In genomic region chr9:120296938-120297337, GRCm38 (mm10) we compare ENCODE assay signal across 28 mouse cellular contexts. TPM values are rescaled to one million over a fixed set of nuclear protein-coding genes. Genes with fewer than 3 reads are reported as not detected.
A peak's percentile ranks its signal among the peaks of the same experiment; 100 is the strongest.
DNase-seq lines count a peak whose midpoint lies in the region; ATAC-seq and TF ChIP-seq lines count a peak whose summit lies in the region.
"Had no signal": no experiment of that assay in that cellular context is flagged by ENCODE, and none has a peak within 500 bp of the region (broad histone marks: within the 10 kb centered on the region; RNA-seq: fewer than 3 reads in every experiment).

No protein-coding gene starts in this region.

- 97% methylated on average over 1 of the region's 1 CpGs for WGBS in hindbrain, postnatal 0 days
- WGBS in hindbrain, embryonic 14.5 days = 94% methylated on average over 1 of the region's 1 CpGs
- WGBS in midbrain, postnatal 0 days = 97% methylated on average over 1 of the region's 1 CpGs
- 88% methylated on average over 1 of the region's 1 CpGs for WGBS in midbrain, embryonic 10.5 days

- H3K4me3 ChIP-seq in hindbrain, postnatal 0 days (ENCODE audit: low read length) = no peak overlapping the region
- H3K4me3 ChIP-seq in hindbrain, embryonic 14.5 days (replicated peaks; ENCODE audit: low read length) = no peak overlapping the region
- H3K4me3 ChIP-seq in left cerebral cortex, adult 2 months = no peak overlapping the region
- no peak overlapping the region for H3K4me3 ChIP-seq in midbrain, postnatal 0 days (ENCODE audit: low read depth, low read length)
- no peak overlapping the region for H3K4me3 ChIP-seq in midbrain, embryonic 10.5 days
- H3K4me3 ChIP-seq: embryonic facial prominence, embryonic 13.5 days; forebrain, embryonic 10.5 days; forebrain, embryonic 15.5 days; midbrain, embryonic 15.5 days had no signal

- ATAC-seq in hindbrain, postnatal 0 days = no peak
- ATAC-seq in hindbrain, embryonic 14.5 days (ENCODE audit: low FRiP score) = no peak
- ATAC-seq in midbrain, postnatal 0 days (ENCODE audit: low FRiP score) = no peak
- ATAC-seq: forebrain, embryonic 15.5 days; midbrain, embryonic 15.5 days; Patski had no signal

- H3K4me2 ChIP-seq in hindbrain, postnatal 0 days (ENCODE audit: low read depth, low read length) = no peak overlapping the region
- no peak overlapping the region for H3K4me2 ChIP-seq in hindbrain, embryonic 14.5 days (replicated peaks)
- no peak overlapping the region for H3K4me2 ChIP-seq in midbrain, postnatal 0 days (ENCODE audit: low read depth, low read length, poor library complexity, severe bottlenecking)
- H3K4me2 ChIP-seq: embryonic facial prominence, embryonic 13.5 days; forebrain, embryonic 15.5 days; midbrain, embryonic 15.5 days had no signal

- no peaks in the 10 kb centered on the region for H3K36me3 ChIP-seq in hindbrain, postnatal 0 days (ENCODE audit: insufficient read depth, low read length)
- H3K36me3 ChIP-seq in hindbrain, embryonic 14.5 days (replicated peaks; ENCODE audit: control insufficient read depth, insufficient read depth) = no peaks in the 10 kb centered on the region
- no peaks in the 10 kb centered on the region for H3K36me3 ChIP-seq in midbrain, postnatal 0 days (ENCODE audit: insufficient read depth, low read length)
- no peaks in the 10 kb centered on the region for H3K36me3 ChIP-seq in midbrain, embryonic 10.5 days
- H3K36me3 ChIP-seq: embryonic facial prominence, embryonic 13.5 days; forebrain, embryonic 10.5 days; forebrain, embryonic 15.5 days; midbrain, embryonic 15.5 days had no signal

- intact Hi-C loops in left cerebral cortex, adult 2 months (cut with DNase I) = no loop called here
- intact Hi-C loops in left cerebral cortex, postnatal 10 days (cut with DNase I) = no loop called here

- TF ChIP-seq CTCF in hindbrain, postnatal 0 days (IDR thresholded peaks at IDR 0.05; ENCODE audit: low read depth) = peak; percentile 26; the same call in 1 of the 2 replicates
- peak; percentile 34 for TF ChIP-seq CTCF in left cerebral cortex, adult 2 months (IDR thresholded peaks at IDR 0.05)
- TF ChIP-seq CTCF in midbrain, postnatal 0 days (IDR thresholded peaks at IDR 0.05) = peak; percentile 24

- H3K9me3 ChIP-seq in hindbrain, postnatal 0 days (ENCODE audit: low read length) = no peaks in the 10 kb centered on the region
- H3K9me3 ChIP-seq in hindbrain, embryonic 14.5 days (ENCODE audit: control insufficient read depth, low read length) = no peaks in the 10 kb centered on the region
- H3K9me3 ChIP-seq in midbrain, postnatal 0 days (ENCODE audit: low read length) = no peaks in the 10 kb centered on the region
- peaks cover 4% of the 10 kb centered on the region; the same call in 1 of the 2 replicates for H3K9me3 ChIP-seq in midbrain, embryonic 10.5 days (replicated peaks)
- H3K9me3 ChIP-seq: forebrain, embryonic 15.5 days; midbrain, embryonic 15.5 days had no signal

- no peaks in the 10 kb centered on the region for H3K4me1 ChIP-seq in hindbrain, postnatal 0 days (ENCODE audit: insufficient read depth, low read length)
- 0 out of 2 replicates have a peak, but pooled peaks cover 3% of the 10 kb centered on the region for H3K4me1 ChIP-seq in hindbrain, embryonic 14.5 days (replicated peaks; ENCODE audit: control insufficient read depth, insufficient read depth, low read length)
- no peaks in the 10 kb centered on the region for H3K4me1 ChIP-seq in midbrain, postnatal 0 days (ENCODE audit: insufficient read depth, low read length)
- H3K4me1 ChIP-seq in midbrain, embryonic 10.5 days = peaks cover 4% of the 10 kb centered on the region; the same call in 1 of the 2 replicates
- H3K4me1 ChIP-seq: embryonic facial prominence, embryonic 13.5 days; forebrain, embryonic 15.5 days; midbrain, embryonic 15.5 days had no signal

- H3K27me3 ChIP-seq in hindbrain, postnatal 0 days (ENCODE audit: insufficient read depth, low read length) = no peaks in the 10 kb centered on the region; the same call in 1 of the 2 replicates
- H3K27me3 ChIP-seq in hindbrain, embryonic 14.5 days (ENCODE audit: control insufficient read depth, insufficient read depth, low read length) = no peaks in the 10 kb centered on the region
- no peaks in the 10 kb centered on the region for H3K27me3 ChIP-seq in midbrain, postnatal 0 days (ENCODE audit: insufficient read depth, low read length)
- peaks cover 6% of the 10 kb centered on the region for H3K27me3 ChIP-seq in midbrain, embryonic 10.5 days (ENCODE audit: low read depth, poor library complexity, severe bottlenecking)

- DNase-seq in hindbrain, postnatal 0 days (ENCODE audit: low spot score) = no peak
- no peak for DNase-seq in hindbrain, embryonic 14.5 days (ENCODE audit: low spot score)
- no peak for DNase-seq in left cerebral cortex, adult 2 months (ENCODE audit: extremely low spot score in 1 of 2, low spot score in 2 of 2)
- no peak for DNase-seq in left cerebral cortex, postnatal 10 days (ENCODE audit: extremely low spot score in 1 of 2, low spot score in 2 of 2)
- no peak for DNase-seq in midbrain, postnatal 0 days (ENCODE audit: low spot score)
- no peak for DNase-seq in midbrain, embryonic 10.5 days (ENCODE audit: low spot score)
- no peak for DNase-seq in right cerebral cortex, postnatal 4 days
- DNase-seq: adrenal gland, postnatal 14 days; B cell, adult 2 months; cerebellum, adult 11 months; cerebellum, adult 9-10 months; cerebellum, postnatal 36 days; embryo, embryonic 11 days; gastrocnemius, postnatal 10 days; kidney, adult 18-20 months; kidney, postnatal 10 days; left cerebral cortex, postnatal 4 days; lung, adult 18-20 months; lung, postnatal 14 days; thymus, adult 2 months; thymus, postnatal 36 days had no signal

- H3K27ac ChIP-seq in hindbrain, postnatal 0 days = no peak overlapping the region
- no peak overlapping the region for H3K27ac ChIP-seq in hindbrain, embryonic 14.5 days
- no peak overlapping the region for H3K27ac ChIP-seq in left cerebral cortex, adult 2 months
- no peak overlapping the region for H3K27ac ChIP-seq in midbrain, postnatal 0 days (ENCODE audit: low read depth, low read length)
- H3K27ac ChIP-seq in midbrain, embryonic 10.5 days (replicated peaks) = no peak overlapping the region
- H3K27ac ChIP-seq: embryonic facial prominence, embryonic 13.5 days; forebrain, embryonic 10.5 days; forebrain, embryonic 15.5 days; midbrain, embryonic 15.5 days had no signal

- H3K9ac ChIP-seq in hindbrain, postnatal 0 days (replicated peaks; ENCODE audit: low read length) = no peak overlapping the region
- H3K9ac ChIP-seq in hindbrain, embryonic 14.5 days = no peak overlapping the region
- no peak overlapping the region for H3K9ac ChIP-seq in midbrain, postnatal 0 days (replicated peaks; ENCODE audit: low read length, poor library complexity, severe bottlenecking)
- H3K9ac ChIP-seq: embryonic facial prominence, embryonic 13.5 days; forebrain, embryonic 15.5 days; midbrain, embryonic 15.5 days had no signal

RNA-seq across cellular contexts. Expression of gene Myrip, which starts 4.4 kb away (rescaled TPM):
- 22.4 and 22.8 TPM in 2 replicates for total RNA-seq in hindbrain, postnatal 0 days (2014; rRNA removed)
- 7.0 and 7.5 TPM in 2 replicates for polyA plus RNA-seq in hindbrain, postnatal 0 days (2015; fragmentation: Nextera tagmentation; extraction: Ambion mirVana)
- 7.7 and 8.7 TPM in 2 replicates for polyA plus RNA-seq in hindbrain, embryonic 14.5 days (2014; fragmentation: Nextera tagmentation; extraction: Ambion mirVana)
- 10 to 100 TPM; 86.1 to 91.1 TPM for total RNA-seq in left cerebral cortex, adult 2 months (2021)
- 10 to 100 TPM; 63.5 to 70.6 TPM for total RNA-seq in left cerebral cortex, postnatal 10 days (2021)
- total RNA-seq in midbrain, postnatal 0 days (2014; rRNA removed) = 19.6 and 25.6 TPM in 2 replicates
- 6.8 and 7.0 TPM in 2 replicates for polyA plus RNA-seq in midbrain, postnatal 0 days (2015; fragmentation: Nextera tagmentation; extraction: Ambion mirVana)
- 0.43 and 0.79 TPM in 2 replicates for polyA plus RNA-seq in midbrain, embryonic 10.5 days (2016; fragmentation: Nextera tagmentation; extraction: Ambion mirVana)
- total RNA-seq: MEL; neutrophil, adult 5-6 weeks had no signal
